Mouse (Mus musculus) urinary bladder, postnatal 14 days (tissue): Measurements from ENCODE around the gene Cd68.
A peak's percentile ranks its signal among the peaks of the same experiment; 100 is the strongest.
"Not testable (repeated sequence)": the region's sequence is repeated elsewhere in the genome, so short reads cannot be mapped to it uniquely, and the experiment has no call there.

Source experiments
- DNase-seq: peaks from one replicate; pipeline ENCODE4 v3.0.0; 2021; ENCODE audit warnings: low spot score

Gene Cd68

GRCm38 (mm10) chr11:69665961-69666664 lies at the start of gene Cd68:
TSS of gene Cd68 (minus strand) at chr11:69666153.
- DNase-seq, result peak; percentile 58

GRCm38 (mm10) chr11:69715482-69715881 lies 49.5 kb upstream of the Cd68 start:
- peak; percentile 42 for DNase-seq

- DNase-seq, result no peak
Observed at GRCm38 (mm10) chr11:69714636-69715329, 48.8 kb upstream of the Cd68 start.

- DNase-seq, result no peak
Observed at GRCm38 (mm10) chr11:69712954-69713672, 47.2 kb upstream of the Cd68 start.

GRCm38 (mm10) chr11:69711082-69711481 lies 45.1 kb upstream of the Cd68 start:
- DNase-seq, result no peak

DNA sequence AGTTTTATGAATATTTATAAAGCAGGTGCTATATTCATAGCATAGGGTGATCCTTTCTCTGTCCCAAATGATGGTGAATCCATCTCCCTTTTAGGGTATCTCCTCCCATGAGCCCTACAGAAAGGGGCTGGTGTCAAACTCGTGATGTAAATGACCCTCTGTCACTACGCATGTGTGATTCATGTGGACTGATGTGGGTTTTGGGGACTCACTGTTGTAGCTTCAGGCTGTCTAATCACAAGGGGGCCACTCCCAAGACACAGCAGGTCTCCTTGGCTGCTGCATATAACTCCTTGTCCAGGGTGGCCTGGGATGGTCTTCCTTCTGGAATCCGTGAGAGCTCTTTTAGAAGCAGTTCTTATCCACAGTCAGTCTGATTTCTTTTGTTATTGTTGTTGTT lies 44.5 kb upstream of the Cd68 start:
- no peak for DNase-seq

- no peak for DNase-seq
Observed at GRCm38 (mm10) chr11:69709554-69710446, 43.8 kb upstream of the Cd68 start.

DNA sequence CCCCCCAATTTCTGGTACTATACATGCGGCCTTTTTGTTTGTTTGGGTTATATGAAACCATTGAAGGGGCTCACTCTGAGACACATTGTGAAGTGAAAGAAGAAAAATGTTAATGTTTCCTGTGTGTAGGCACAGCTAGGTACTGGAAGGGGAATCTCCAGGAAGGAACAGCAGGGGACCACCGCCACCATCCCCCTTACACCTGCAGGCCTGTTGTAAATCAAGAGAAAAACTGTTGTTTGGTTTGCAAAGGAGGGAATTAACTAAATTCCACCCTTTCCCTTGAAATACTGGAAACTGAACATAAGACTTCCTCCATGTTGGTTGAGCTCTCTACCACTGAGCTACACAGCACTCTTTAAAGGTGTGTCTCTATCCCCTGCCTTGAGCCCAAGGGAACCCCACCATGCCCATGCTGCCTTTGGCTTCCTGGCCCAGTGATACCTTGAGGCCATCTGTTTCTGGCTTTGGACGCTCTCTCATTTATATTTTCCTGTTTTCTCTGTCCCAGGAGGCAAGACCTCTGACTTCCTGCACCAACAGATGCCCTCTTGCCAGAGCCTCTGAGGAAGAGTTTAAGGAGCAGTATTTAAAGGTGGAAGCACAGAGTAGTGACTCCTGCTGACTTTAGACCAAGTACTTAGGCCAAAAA lies 42.8 kb upstream of the Cd68 start:
- DNase-seq, result no peak

DNA sequence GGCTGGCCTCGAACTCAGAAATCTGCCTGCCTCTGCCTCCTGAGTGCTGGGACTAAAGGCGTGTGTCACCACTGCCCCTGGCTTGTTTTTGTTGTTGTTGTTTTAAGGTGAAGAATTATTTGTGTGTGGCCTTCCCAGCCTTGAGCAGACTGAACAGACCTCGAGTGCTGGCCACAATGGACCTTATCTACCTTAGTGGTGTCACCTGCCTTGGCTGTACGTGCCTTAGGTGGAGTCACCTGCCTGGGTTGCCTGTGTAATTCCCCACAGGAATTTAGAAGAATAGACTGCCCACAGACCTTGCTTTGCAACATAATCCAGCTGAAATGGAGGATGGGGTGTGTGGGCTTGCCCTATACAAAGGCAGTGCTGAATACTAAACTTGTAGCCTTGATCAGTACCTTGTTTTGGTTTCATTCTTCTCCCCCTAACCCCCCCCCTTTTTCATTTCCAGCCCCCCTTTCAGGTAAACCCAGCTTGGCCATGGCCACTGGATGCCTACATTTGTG lies 42.0 kb upstream of the Cd68 start:
- DNase-seq, result no peak

DNA sequence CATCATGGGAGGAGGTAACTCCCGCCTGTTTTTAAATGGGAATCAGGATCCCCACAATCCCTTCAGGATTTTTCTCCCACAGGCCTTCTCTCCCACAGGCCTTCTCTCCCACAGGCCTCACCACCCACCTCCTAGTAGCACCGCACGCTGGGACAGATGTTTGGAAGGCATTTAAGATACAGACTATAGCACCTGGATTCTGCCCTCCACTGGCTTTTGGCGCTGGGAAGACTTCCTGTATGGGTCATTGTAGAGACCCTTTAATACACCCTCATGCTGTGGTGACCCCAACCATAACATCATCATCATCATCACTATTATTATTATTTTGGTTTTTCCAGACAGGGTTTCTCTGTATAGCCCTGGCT lies 41.5 kb upstream of the Cd68 start:
- DNase-seq, result no peak

DNA sequence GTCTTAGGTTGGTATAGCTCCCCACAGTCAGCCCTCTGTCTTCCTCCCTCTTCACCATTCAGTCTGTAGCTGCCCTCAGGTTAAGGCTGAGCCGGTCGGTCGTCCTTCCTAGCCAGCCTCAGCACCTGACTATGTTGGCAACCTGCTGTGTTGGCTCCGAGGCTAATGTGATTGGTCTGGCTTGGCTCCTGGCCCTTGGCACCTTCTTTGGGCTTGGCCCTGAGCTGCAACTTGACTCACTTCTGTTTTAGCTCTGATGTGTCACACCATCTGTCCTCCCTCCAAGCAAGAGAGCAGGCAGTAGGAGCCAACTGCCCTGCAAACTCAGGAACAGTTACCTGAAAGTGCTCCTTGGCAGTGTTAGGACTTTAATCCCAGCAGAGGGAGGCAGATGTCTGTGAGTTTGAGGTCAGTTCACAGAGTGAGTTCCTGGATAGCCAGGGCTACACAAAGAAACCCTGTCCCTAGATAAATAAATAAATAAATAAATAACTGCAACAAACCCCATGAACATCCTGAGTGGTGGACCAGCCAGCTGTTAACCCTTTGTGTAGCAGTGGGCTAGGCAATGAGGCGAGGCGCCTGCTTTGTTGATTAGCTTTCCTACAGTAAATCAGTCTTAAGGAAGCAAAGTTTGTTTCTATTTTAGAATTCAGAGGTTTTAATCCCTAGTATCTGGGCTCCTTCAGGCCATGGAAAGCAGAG lies 41.0 kb upstream of the Cd68 start:
- DNase-seq, result peak; percentile 58

DNA sequence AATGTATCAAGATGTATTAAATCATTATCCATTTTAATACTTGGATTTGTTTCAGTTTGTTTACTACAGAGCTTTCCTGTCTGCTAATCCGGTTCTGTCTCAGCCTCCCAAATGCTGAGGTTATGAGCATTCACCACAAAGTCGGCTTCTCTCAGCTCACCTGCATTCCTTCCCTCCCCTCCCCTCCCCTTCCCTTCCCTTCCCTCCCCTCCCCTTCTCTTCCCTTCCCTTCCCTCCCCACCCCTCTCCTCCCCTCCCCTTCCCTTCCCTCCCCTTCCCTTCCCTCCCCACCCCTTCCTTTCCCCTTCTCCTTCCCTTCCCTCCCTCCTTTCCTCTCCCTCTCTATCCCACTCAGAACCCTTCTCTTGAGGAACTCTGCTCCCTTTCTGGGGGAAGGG lies 38.7 kb upstream of the Cd68 start:
- DNase-seq, result no peak

DNA sequence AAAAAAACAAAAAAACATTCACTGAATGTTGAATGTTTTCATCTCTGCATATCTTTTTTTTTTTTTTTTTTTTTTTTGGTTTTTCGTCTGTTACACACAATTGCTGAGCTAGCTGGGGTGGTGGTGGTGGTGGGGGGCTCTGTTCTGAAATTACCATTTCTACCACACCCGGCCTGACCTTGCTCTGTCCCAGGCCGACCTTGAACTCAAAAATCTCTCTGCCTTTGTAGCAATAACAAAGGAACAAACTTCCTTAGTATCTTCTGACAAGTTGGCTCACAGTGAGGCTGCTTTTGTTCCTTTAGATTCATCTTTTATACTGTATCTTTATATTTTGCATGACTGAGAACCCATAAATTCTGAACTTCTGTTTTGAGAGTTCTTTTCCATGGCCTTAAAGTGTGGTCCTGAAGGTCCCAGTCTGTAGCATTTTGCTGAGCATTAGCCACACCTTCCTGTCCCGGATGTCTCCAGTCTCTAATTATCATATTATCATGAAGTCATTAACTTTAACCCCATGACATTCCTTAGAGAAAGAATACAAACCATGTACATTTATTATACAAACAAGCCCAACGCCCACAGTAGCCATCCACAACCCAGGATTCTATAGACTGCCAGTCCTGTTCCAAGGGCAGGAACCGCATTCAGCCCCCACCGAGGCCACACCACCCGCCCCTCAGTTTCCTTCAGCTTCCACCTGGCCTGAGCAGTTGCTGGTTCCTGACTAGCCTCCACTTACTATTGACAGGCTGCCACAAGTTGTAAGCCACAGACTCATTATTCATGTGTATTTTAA lies 38.1 kb upstream of the Cd68 start:
- no peak for DNase-seq

DNA sequence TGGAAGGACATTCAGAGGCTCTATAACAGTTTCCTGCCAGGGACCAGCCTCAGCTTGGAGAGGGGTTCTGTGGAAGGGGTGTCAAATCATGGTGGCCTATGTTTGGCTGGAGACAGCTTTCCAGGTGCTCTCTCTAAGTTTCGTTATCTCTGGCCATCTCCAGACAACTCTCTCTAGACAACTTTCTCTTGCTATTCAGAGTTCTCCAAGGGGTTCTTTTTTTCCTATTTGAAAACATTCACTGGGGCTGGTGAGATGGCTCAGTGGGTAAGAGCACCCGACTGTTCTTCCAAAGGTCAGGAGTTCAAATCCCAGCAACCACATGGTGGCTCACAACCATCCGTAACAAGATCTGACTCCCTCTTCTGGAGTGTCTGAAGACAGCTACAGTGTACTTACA lies 37.4 kb upstream of the Cd68 start:
- not testable (repeated sequence) for DNase-seq

GRCm38 (mm10) chr11:69702886-69703285 lies 36.9 kb upstream of the Cd68 start:
- DNase-seq, result not testable (repeated sequence)

- no peak for DNase-seq
Observed at GRCm38 (mm10) chr11:69699595-69699994, 33.6 kb upstream of the Cd68 start.

DNA sequence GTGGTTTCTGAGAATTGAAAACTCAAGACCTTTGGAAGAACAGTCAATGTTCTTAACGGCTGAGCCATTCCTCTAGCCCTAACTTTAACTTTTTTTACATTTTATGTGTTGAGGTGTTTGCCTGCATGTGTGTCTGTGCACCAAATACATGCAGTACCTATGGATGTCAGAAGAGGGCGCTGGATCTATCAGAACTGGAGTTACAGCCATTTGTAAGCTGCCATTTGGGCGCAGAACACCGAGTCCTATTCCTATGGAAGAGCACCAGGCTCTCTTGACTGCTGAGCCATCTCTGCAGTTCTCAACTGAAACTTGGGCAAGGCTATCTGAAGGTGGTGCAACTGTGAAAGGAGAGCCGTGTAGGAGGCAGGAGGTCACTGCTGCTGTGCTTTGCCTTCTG lies 32.6 kb upstream of the Cd68 start:
- DNase-seq, result no peak

- DNase-seq, result no peak
Observed at GRCm38 (mm10) chr11:69697396-69697795, 31.4 kb upstream of the Cd68 start.

- DNase-seq, result peak; percentile 75
Observed at GRCm38 (mm10) chr11:69695361-69696181, 29.6 kb upstream of the Cd68 start, which contains the start of the genes Tnfsf12 and Tnfsfm13. TSS of gene Tnfsf12 (minus strand) at chr11:69695849. TSS of gene Tnfsfm13 (minus strand) at chr11:69696098.
